Mouse (Mus musculus) myocyte (in vitro differentiated cells): Measurements from ENCODE around the gene Myo1e. TPM values are rescaled to one million over a fixed set of nuclear protein-coding genes. Genes with fewer than 3 reads are reported as not detected.

Experiments used
- H3K27me3 ChIP-seq: one replicate; pipeline ENCODE4 v1.6.1; 2011; ENCODE audit not compliant: control insufficient read depth, insufficient read depth, insufficient read length
- H3K36me3 ChIP-seq: one replicate; pipeline ENCODE4 v1.6.1; 2011; ENCODE audit not compliant: control insufficient read depth, insufficient read depth
- H3K4me2 ChIP-seq: one replicate; pipeline ENCODE4 v1.6.1; 2011; ENCODE audit warnings: low read depth, control low read depth
- H3K4me3 ChIP-seq: one replicate; pipeline ENCODE4 v1.5.1; 2011; ENCODE audit warnings: mild to moderate bottlenecking, control low read depth, moderate library complexity
- H3K79me2 ChIP-seq: one replicate; pipeline ENCODE4 v1.6.1; 2011; ENCODE audit not compliant: control insufficient read depth, insufficient read depth
- H3ac ChIP-seq: one replicate; pipeline ENCODE4 v1.6.1; 2011; ENCODE audit not compliant: control insufficient read depth, insufficient read length
- CEBPB ChIP-seq: IDR thresholded peaks from 2 replicates; pipeline ENCODE4 v1.6.1; 2011; ENCODE audit warnings: mild to moderate bottlenecking, moderate library complexity; ENCODE audit not compliant: poor library complexity, insufficient read depth, severe bottlenecking
- E2F4 ChIP-seq: IDR thresholded peaks from one replicate; pipeline ENCODE4 v1.6.1; 2011; ENCODE audit warnings: mild to moderate bottlenecking, control low read depth, moderate library complexity; ENCODE audit not compliant: insufficient read depth
- MAX ChIP-seq: IDR thresholded peaks from one replicate; pipeline ENCODE4 v1.6.1; 2011; ENCODE audit warnings: low read depth, mild to moderate bottlenecking, control low read depth
- MYOD1 ChIP-seq, 3 experiments: IDR thresholded peaks; one replicate each; pipeline ENCODE4 v1.6.1; 2011; ENCODE audit warnings: control low read depth in 2 of 3, low read depth in 2 of 3, mild to moderate bottlenecking in 2 of 3, moderate library complexity in 1 of 3; ENCODE audit not compliant: insufficient read length in 2 of 3, control insufficient read depth in 1 of 3
- MYOG ChIP-seq, 3 experiments: IDR thresholded peaks; one replicate each; pipeline ENCODE4 v1.6.1; 2011; ENCODE audit warnings: control low read depth in 2 of 3, low read depth in 2 of 3, mild to moderate bottlenecking in 2 of 3; ENCODE audit not compliant: insufficient read length in 2 of 3, control insufficient read depth in 1 of 3, insufficient read depth in 1 of 3
- POLR2A ChIP-seq: IDR thresholded peaks from one replicate; pipeline ENCODE4 v1.6.1; 2011; ENCODE audit warnings: low read depth, mild to moderate bottlenecking, control low read depth, moderate library complexity; ENCODE audit not compliant: insufficient read length
- POLR2AphosphoS2 ChIP-seq: IDR thresholded peaks from one replicate; pipeline ENCODE4 v1.6.1; 2011; ENCODE audit warnings: low read depth, control low read depth; ENCODE audit not compliant: insufficient read length
- REST ChIP-seq: IDR thresholded peaks from one replicate; pipeline ENCODE4 v1.6.1; 2011; ENCODE audit warnings: mild to moderate bottlenecking, control low read depth, moderate library complexity; ENCODE audit not compliant: insufficient read depth, insufficient read length
- SRF ChIP-seq: IDR thresholded peaks from one replicate; pipeline ENCODE4 v1.6.1; 2011; ENCODE audit warnings: low read depth; ENCODE audit not compliant: control insufficient read depth, insufficient read length
- TCF12 ChIP-seq: IDR thresholded peaks from one replicate; pipeline ENCODE4 v1.6.1; 2011; ENCODE audit warnings: mild to moderate bottlenecking, control low read depth; ENCODE audit not compliant: poor library complexity, insufficient read depth, severe bottlenecking
- TCF3 ChIP-seq: IDR thresholded peaks from one replicate; pipeline ENCODE4 v1.6.1; 2011; ENCODE audit warnings: low read depth, control low read depth; ENCODE audit not compliant: insufficient read length
- USF1 ChIP-seq: IDR thresholded peaks from one replicate; pipeline ENCODE4 v1.6.1; 2011; ENCODE audit warnings: low read depth, mild to moderate bottlenecking, control low read depth, moderate library complexity
- polyA plus RNA-seq: library from polyadenylated mRNA; unstranded; fragments of >200 nt; fragmentation: generic; extraction: Trizol; gene quantifications from one replicate; pipeline ENCODE4 v1.2.1, GENCODE M21; 2012; ENCODE audit warnings: missing spikeins

Gene Myo1e
- polyA plus RNA-seq, 1 experiment = 26.5 TPM

DNA sequence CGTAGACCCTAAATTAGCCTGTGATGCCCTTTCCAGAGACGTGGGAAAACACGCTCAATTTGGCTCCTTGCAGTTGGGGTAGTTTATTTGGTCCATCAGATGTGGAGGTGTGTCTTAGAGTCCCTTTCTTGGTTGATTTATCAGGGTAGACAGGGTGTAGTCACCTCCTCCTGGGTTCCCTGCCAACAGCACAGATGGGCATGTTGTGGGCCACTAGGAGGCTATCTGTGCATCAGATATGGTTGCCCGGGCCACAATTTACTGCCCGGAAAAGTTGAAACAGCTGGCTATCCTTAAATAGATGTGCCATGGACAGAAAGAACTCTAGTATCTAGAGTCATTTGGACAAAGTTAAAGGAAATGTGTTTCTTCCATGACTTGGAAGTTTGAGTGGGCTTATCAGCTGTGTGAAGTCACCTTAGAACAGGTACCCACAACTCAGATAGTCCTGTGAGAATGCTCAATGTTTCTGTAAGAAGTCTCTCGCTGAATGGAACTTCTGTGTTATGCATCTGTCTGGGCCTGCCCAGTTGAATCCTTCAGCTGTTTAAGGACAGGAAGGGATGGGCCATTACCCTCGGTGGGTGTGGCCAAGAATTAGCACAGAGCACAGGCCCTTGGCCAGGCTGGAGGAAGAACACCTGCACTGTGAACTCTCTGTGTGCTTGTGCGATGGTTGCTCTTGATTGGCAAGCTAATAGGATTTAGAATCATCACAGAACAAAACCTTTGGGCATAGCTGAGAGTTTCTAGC lies 2.3 kb downstream of the Myo1e start:
- TF ChIP-seq TCF3 (no peak), MAX (no peak), E2F4 (no peak), TCF12 (peak; percentile 74), MYOG (IDR thresholded peaks at IDR 0.05; ENCODE audit: control insufficient read depth in 1 of 3, insufficient read depth in 1 of 3, insufficient read length in 2 of 3, low read depth in 2 of 3) (peak; percentile 42 to 84 (median 51)), MYOD1 (IDR thresholded peaks at IDR 0.05; ENCODE audit: control insufficient read depth in 1 of 3, insufficient read length in 2 of 3, low read depth in 2 of 3) (peak; percentile 52 to 82 (median 62))
- Histone ChIP-seq H3K4me2 (peak overlapping the region; percentile 94), H3K4me3 (peak overlapping the region; percentile 98), H3K27me3 (no peaks in the 10 kb centered on the region), H3K79me2 (peaks cover 64% of the 10 kb centered on the region), H3ac (no peak overlapping the region), H3K36me3 (no peaks in the 10 kb centered on the region)

GRCm38 (mm10) chr9:70211638-70212037 lies 4.5 kb downstream of the Myo1e start:
- H3K4me3 ChIP-seq = no peak overlapping the region
- no peaks in the 10 kb centered on the region for H3K27me3 ChIP-seq
- H3K4me2 ChIP-seq = peak overlapping the region; percentile 94
- H3ac ChIP-seq = no peak overlapping the region
- TF ChIP-seq MYOD1 (IDR thresholded peaks at IDR 0.05; ENCODE audit: control insufficient read depth in 1 of 3, insufficient read length in 2 of 3, low read depth in 2 of 3) (peak in 2 of 3 experiments; percentile 62 to 86), TCF3 (no peak), POLR2AphosphoS2 (no peak), E2F4 (no peak), SRF (no peak), TCF12 (no peak), MYOG (IDR thresholded peaks at IDR 0.05; ENCODE audit: control insufficient read depth in 1 of 3, insufficient read depth in 1 of 3, insufficient read length in 2 of 3, low read depth in 2 of 3) (peak in 2 of 3 experiments; percentile 2 to 60), MAX (peak; percentile 39), USF1 (no peak), CEBPB (0 out of 2 replicates have a peak, but pooled peaks have one; percentile 23), POLR2A (no peak), REST (no peak)
- no peaks in the 10 kb centered on the region for H3K36me3 ChIP-seq
- peaks cover 86% of the 10 kb centered on the region for H3K79me2 ChIP-seq

- no peak for TF ChIP-seq TCF3
- TF ChIP-seq E2F4 = no peak
- TF ChIP-seq MAX = no peak
- TF ChIP-seq MYOG (IDR thresholded peaks at IDR 0.05; ENCODE audit: control insufficient read depth in 1 of 3, insufficient read depth in 1 of 3, insufficient read length in 2 of 3, low read depth in 2 of 3) = peak in 1 of 3 experiments; percentile 62
- peak in 1 of 3 experiments; percentile 75 for TF ChIP-seq MYOD1 (IDR thresholded peaks at IDR 0.05; ENCODE audit: control insufficient read depth in 1 of 3, insufficient read length in 2 of 3, low read depth in 2 of 3)
- H3K36me3 ChIP-seq = no peaks in the 10 kb centered on the region
- no peaks in the 10 kb centered on the region for H3K27me3 ChIP-seq
- H3K79me2 ChIP-seq = peaks cover 97% of the 10 kb centered on the region
- H3K4me2 ChIP-seq = no peak overlapping the region
- no peak overlapping the region for H3K4me3 ChIP-seq
- H3ac ChIP-seq = no peak overlapping the region
Measured at GRCm38 (mm10) chr9:70216517-70216916, 9.4 kb downstream of the Myo1e start.

- H3ac ChIP-seq = no peak overlapping the region
- TF ChIP-seq MYOD1 (IDR thresholded peaks at IDR 0.05; ENCODE audit: control insufficient read depth in 1 of 3, insufficient read length in 2 of 3, low read depth in 2 of 3) (peak in 1 of 3 experiments; percentile 60), E2F4 (no peak)
- H3K36me3 ChIP-seq = no peaks in the 10 kb centered on the region
- no peak overlapping the region for H3K4me3 ChIP-seq
- H3K79me2 ChIP-seq = peaks cover 95% of the 10 kb centered on the region
- H3K27me3 ChIP-seq = no peaks in the 10 kb centered on the region
- no peak overlapping the region for H3K4me2 ChIP-seq
Measured at GRCm38 (mm10) chr9:70219295-70219931, 12.3 kb downstream of the Myo1e start.

- H3K4me2 ChIP-seq = no peak overlapping the region
- no peaks in the 10 kb centered on the region for H3K27me3 ChIP-seq
- H3K79me2 ChIP-seq = peaks cover 95% of the 10 kb centered on the region
- no peak for TF ChIP-seq POLR2A
- TF ChIP-seq CEBPB = no peak
- no peak for TF ChIP-seq REST
- no peak for TF ChIP-seq TCF3
- TF ChIP-seq E2F4 = no peak
- no peak for TF ChIP-seq POLR2AphosphoS2
- no peak for TF ChIP-seq USF1
- TF ChIP-seq SRF = no peak
- no peak for TF ChIP-seq MYOD1 (IDR thresholded peaks at IDR 0.05; ENCODE audit: control insufficient read depth in 1 of 3, insufficient read length in 2 of 3, low read depth in 2 of 3)
- TF ChIP-seq MYOG (IDR thresholded peaks at IDR 0.05; ENCODE audit: control insufficient read depth in 1 of 3, insufficient read depth in 1 of 3, insufficient read length in 2 of 3, low read depth in 2 of 3) = no peak
- TF ChIP-seq TCF12 = no peak
- no peak for TF ChIP-seq MAX
- no peaks in the 10 kb centered on the region for H3K36me3 ChIP-seq
- H3K4me3 ChIP-seq = no peak overlapping the region
- H3ac ChIP-seq = no peak overlapping the region
Measured at GRCm38 (mm10) chr9:70220461-70221170, 13.5 kb downstream of the Myo1e start.
